Mouse (Mus musculus): ENCODE results near the gene Znrf2. TPM values are rescaled to one million over a fixed set of nuclear protein-coding genes. Genes with fewer than 3 reads are reported as not detected.

The Znrf2 gene
- polyA plus RNA-seq, 2 experiments = 2.1 to 3.3 TPM

- Histone ChIP-seq H3K4me1 (replicated peaks; ENCODE audit: control insufficient read depth in 2 of 2, insufficient read depth in 2 of 2, low read length in 1 of 2) (peaks cover 0 to 7% of the 10 kb centered on the region in 2 experiments; a peak in 1 of 4 replicates), H3K27ac (no peak overlapping the region), H3K9ac (replicated peaks) (no peak overlapping the region), H3K9me3 (ENCODE audit: control insufficient read depth, low read length) (no peaks in the 10 kb centered on the region), H3K4me2 (ENCODE audit: low read depth) (no peak overlapping the region), H3K4me3 (ENCODE audit: insufficient read depth in 1 of 2, low read depth in 2 of 2, low read length in 2 of 2) (no peak overlapping the region), H3K36me3 (replicated peaks; ENCODE audit: control insufficient read depth, insufficient read depth, low read depth) (no peaks in the 10 kb centered on the region), H3K27me3 (ENCODE audit: control insufficient read depth, insufficient read depth, low read length) (no peaks in the 10 kb centered on the region)
- no peak for TF ChIP-seq EP300 (IDR thresholded peaks at IDR 0.05; ENCODE audit: low read depth)
- TF ChIP-seq CTCF (IDR thresholded peaks at IDR 0.05; ENCODE audit: low read depth) = no peak
- ATAC-seq (ENCODE audit: insufficient read depth) (no peak), DNase-seq (ENCODE audit: low read depth in 3 of 3, low spot score in 3 of 3) (no peak)
- WGBS (ENCODE audit: insufficient replicate concordance) = 69% methylated on average over 5 of the region's 5 CpGs
These were observed 31.5 kb upstream of the Znrf2 start for GRCm38 (mm10) chr6:54785098-54785730.

- WGBS (ENCODE audit: insufficient replicate concordance) = 37% methylated on average over 5 of the region's 5 CpGs
- no peak for TF ChIP-seq EP300 (IDR thresholded peaks at IDR 0.05; ENCODE audit: low read depth)
- no peak for TF ChIP-seq CTCF (IDR thresholded peaks at IDR 0.05; ENCODE audit: low read depth)
- Histone ChIP-seq H3K4me3 (ENCODE audit: insufficient read depth in 1 of 2, low read depth in 2 of 2, low read length in 2 of 2) (no peak overlapping the region), H3K9me3 (ENCODE audit: control insufficient read depth, low read length) (no peaks in the 10 kb centered on the region), H3K27ac (no peak overlapping the region), H3K27me3 (ENCODE audit: control insufficient read depth, insufficient read depth, low read length) (no peaks in the 10 kb centered on the region), H3K4me1 (replicated peaks; ENCODE audit: control insufficient read depth in 2 of 2, insufficient read depth in 2 of 2, low read length in 1 of 2) (peaks cover 0 to 7% of the 10 kb centered on the region in 2 experiments; a peak in 2 of 4 replicates), H3K9ac (replicated peaks) (no peak overlapping the region), H3K4me2 (ENCODE audit: low read depth) (no peak overlapping the region), H3K36me3 (replicated peaks; ENCODE audit: control insufficient read depth, insufficient read depth, low read depth) (no peaks in the 10 kb centered on the region)
- ATAC-seq (ENCODE audit: insufficient read depth) (no peak), DNase-seq (ENCODE audit: low read depth in 3 of 3, low spot score in 3 of 3) (no peak)
These were observed 29.9 kb upstream of the Znrf2 start for GRCm38 (mm10) chr6:54786766-54787165.

GRCm38 (mm10) chr6:54788493-54788892, 28.2 kb upstream of the Znrf2 start:
- Histone ChIP-seq H3K9me3 (ENCODE audit: control insufficient read depth, low read length) (no peaks in the 10 kb centered on the region), H3K36me3 (replicated peaks; ENCODE audit: control insufficient read depth, insufficient read depth, low read depth) (no peaks in the 10 kb centered on the region), H3K4me2 (ENCODE audit: low read depth) (no peak overlapping the region), H3K4me3 (ENCODE audit: insufficient read depth in 1 of 2, low read depth in 2 of 2, low read length in 2 of 2) (no peak overlapping the region), H3K27me3 (ENCODE audit: control insufficient read depth, insufficient read depth, low read length) (no peaks in the 10 kb centered on the region), H3K27ac (no peak overlapping the region), H3K4me1 (replicated peaks; ENCODE audit: control insufficient read depth in 2 of 2, insufficient read depth in 2 of 2, low read length in 1 of 2) (peaks cover 0 to 5% of the 10 kb centered on the region in 2 experiments; a peak in 2 of 4 replicates), H3K9ac (replicated peaks) (no peak overlapping the region)
- TF ChIP-seq EP300 (IDR thresholded peaks at IDR 0.05; ENCODE audit: low read depth) = no peak
- TF ChIP-seq CTCF (IDR thresholded peaks at IDR 0.05; ENCODE audit: low read depth) = no peak
- 55% methylated on average over 6 of the region's 6 CpGs for WGBS (ENCODE audit: insufficient replicate concordance)
- ATAC-seq (ENCODE audit: insufficient read depth) (no peak), DNase-seq (ENCODE audit: low read depth in 3 of 3, low spot score in 3 of 3) (no peak)

- H3K9me3 ChIP-seq (ENCODE audit: control insufficient read depth, low read length) = no peaks in the 10 kb centered on the region
- no peak overlapping the region for H3K9ac ChIP-seq (replicated peaks)
- H3K4me1 ChIP-seq (replicated peaks; ENCODE audit: control insufficient read depth in 2 of 2, insufficient read depth in 2 of 2, low read length in 1 of 2) = peaks cover 0 to 5% of the 10 kb centered on the region in 2 experiments; a peak in 2 of 4 replicates
- H3K27me3 ChIP-seq (ENCODE audit: control insufficient read depth, insufficient read depth, low read length) = no peaks in the 10 kb centered on the region
- 52% methylated on average over 4 of the region's 4 CpGs for WGBS (ENCODE audit: insufficient replicate concordance)
- H3K27ac ChIP-seq = no peak overlapping the region
- H3K36me3 ChIP-seq (replicated peaks; ENCODE audit: control insufficient read depth, insufficient read depth, low read depth) = no peaks in the 10 kb centered on the region
- DNase-seq (ENCODE audit: low read depth in 3 of 3, low spot score in 3 of 3) (no peak), ATAC-seq (ENCODE audit: insufficient read depth) (peak; percentile 31; the same call in 1 of the 2 replicates)
- no peak overlapping the region for H3K4me3 ChIP-seq (ENCODE audit: insufficient read depth in 1 of 2, low read depth in 2 of 2, low read length in 2 of 2)
- TF ChIP-seq CTCF (IDR thresholded peaks at IDR 0.05; ENCODE audit: low read depth) (no peak), EP300 (IDR thresholded peaks at IDR 0.05; ENCODE audit: low read depth) (no peak)
- H3K4me2 ChIP-seq (ENCODE audit: low read depth) = no peak overlapping the region
These were observed 27.6 kb upstream of the Znrf2 start for GRCm38 (mm10) chr6:54789139-54789538.

- no peak overlapping the region for H3K27ac ChIP-seq
- no peaks in the 10 kb centered on the region for H3K36me3 ChIP-seq (replicated peaks; ENCODE audit: control insufficient read depth, insufficient read depth, low read depth)
- H3K9me3 ChIP-seq (ENCODE audit: control insufficient read depth, low read length) = no peaks in the 10 kb centered on the region
- ATAC-seq (ENCODE audit: insufficient read depth) (no peak), DNase-seq (ENCODE audit: low read depth in 3 of 3, low spot score in 3 of 3) (no peak)
- no peaks in the 10 kb centered on the region for H3K27me3 ChIP-seq (ENCODE audit: control insufficient read depth, insufficient read depth, low read length)
- peaks cover 0 to 5% of the 10 kb centered on the region in 2 experiments; a peak in 2 of 4 replicates for H3K4me1 ChIP-seq (replicated peaks; ENCODE audit: control insufficient read depth in 2 of 2, insufficient read depth in 2 of 2, low read length in 1 of 2)
- no peak overlapping the region for H3K4me2 ChIP-seq (ENCODE audit: low read depth)
- WGBS (ENCODE audit: insufficient replicate concordance) = 54% methylated on average over 4 of the region's 4 CpGs
- no peak overlapping the region for H3K4me3 ChIP-seq (ENCODE audit: insufficient read depth in 1 of 2, low read depth in 2 of 2, low read length in 2 of 2)
- TF ChIP-seq EP300 (IDR thresholded peaks at IDR 0.05; ENCODE audit: low read depth) (no peak), CTCF (IDR thresholded peaks at IDR 0.05; ENCODE audit: low read depth) (no peak)
- H3K9ac ChIP-seq (replicated peaks) = no peak overlapping the region
These were observed 26.6 kb upstream of the Znrf2 start for GRCm38 (mm10) chr6:54790071-54790470.

All from liver, embryonic 14.5 days (tissue).